Mouse (Mus musculus): ENCODE results near the gene Dusp5.

GRCm38 (mm10) chr19:53529455-53529704 lies 471 bp downstream of the Dusp5 start:
- no peak for TF ChIP-seq CTCF (IDR thresholded peaks at IDR 0.05; ENCODE audit: low read depth)
- TF ChIP-seq EP300 (optimal IDR thresholded peaks at IDR 0.05), result no peak
